Mouse (Mus musculus): ENCODE measurements around the gene Pbx1. TPM values are rescaled to one million over a fixed set of nuclear protein-coding genes. Genes with fewer than 3 reads are reported as not detected.

The Pbx1 gene
- polyA plus RNA-seq, 1 experiment, result 12.2 TPM

- Histone ChIP-seq H3K4me3 (replicated peaks; ENCODE audit: control insufficient read depth, low read depth, low read length) (no peak overlapping the region), H3K27ac (ENCODE audit: control insufficient read depth, insufficient read depth, low read depth, low read length, poor library complexity) (no peak overlapping the region), H3K4me1 (ENCODE audit: control insufficient read depth, insufficient read depth, low read length) (peaks cover 2% of the 10 kb centered on the region; the same call in 1 of the 2 replicates)
- 70% methylated on average over 8 of the region's 8 CpGs for WGBS
- TF ChIP-seq CTCF (IDR thresholded peaks at IDR 0.05; ENCODE audit: control insufficient read depth, insufficient read depth, low read length), result no peak
- TF ChIP-seq POLR2A (IDR thresholded peaks at IDR 0.05; ENCODE audit: borderline replicate concordance, control insufficient read depth, low read depth, low read length), result no peak
Observed at GRCm38 (mm10) chr1:168309101-168309521, 123.0 kb downstream of the Pbx1 start.

DNA sequence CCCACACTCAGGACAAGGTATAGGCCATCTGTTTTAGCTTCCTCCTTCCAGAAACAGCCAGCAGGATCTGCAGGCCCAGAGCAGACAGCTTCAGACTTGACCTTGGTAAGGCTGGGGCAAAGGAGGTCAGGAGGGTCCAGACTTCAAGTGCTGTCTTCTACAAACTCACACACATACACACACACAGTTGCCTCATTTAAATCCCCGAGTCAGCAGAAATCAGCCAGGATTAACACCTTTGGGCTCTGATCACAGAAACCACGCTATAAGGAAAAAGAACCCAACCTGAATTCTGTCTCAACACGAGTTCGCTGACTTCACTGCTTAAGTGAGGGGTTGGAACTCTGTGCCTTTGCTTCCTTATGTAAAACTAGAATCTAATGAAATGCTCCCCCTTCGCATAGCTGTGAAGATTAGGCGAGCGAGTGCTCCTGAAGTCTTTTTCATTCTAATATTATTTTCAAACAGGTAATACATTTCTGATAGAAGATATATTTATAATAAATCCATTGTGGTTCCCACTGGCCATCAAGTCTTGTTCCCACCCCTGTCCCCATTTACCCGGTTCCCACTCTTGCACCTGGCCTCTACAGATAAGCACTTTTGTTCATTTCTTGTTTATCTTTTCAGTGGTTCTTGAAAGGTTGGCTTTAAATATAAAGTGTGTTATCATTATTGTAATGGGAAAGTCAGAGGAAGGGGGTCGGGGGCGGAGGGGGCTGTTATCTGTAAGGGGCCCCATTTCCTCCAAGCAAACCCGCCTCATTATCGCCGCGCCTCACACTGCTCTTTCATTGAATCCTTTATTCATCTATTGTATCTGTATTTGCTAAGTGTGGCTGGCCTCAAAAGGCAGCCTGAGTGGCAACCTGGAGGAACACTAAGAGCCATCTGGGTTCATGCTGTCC lies 124.5 kb downstream of the Pbx1 start:
- Histone ChIP-seq H3K4me3 (replicated peaks; ENCODE audit: control insufficient read depth, low read depth, low read length) (no peak overlapping the region), H3K27ac (ENCODE audit: control insufficient read depth, insufficient read depth, low read depth, low read length, poor library complexity) (no peak overlapping the region), H3K4me1 (ENCODE audit: control insufficient read depth, insufficient read depth, low read length) (no peaks in the 10 kb centered on the region; the same call in 1 of the 2 replicates)
- WGBS, result 52% methylated on average over 14 of the region's 14 CpGs
- TF ChIP-seq CTCF (IDR thresholded peaks at IDR 0.05; ENCODE audit: control insufficient read depth, insufficient read depth, low read length) (no peak), POLR2A (IDR thresholded peaks at IDR 0.05; ENCODE audit: borderline replicate concordance, control insufficient read depth, low read depth, low read length) (no peak)

- no peak overlapping the region for H3K4me3 ChIP-seq (replicated peaks; ENCODE audit: control insufficient read depth, low read depth, low read length)
- H3K4me1 ChIP-seq (ENCODE audit: control insufficient read depth, insufficient read depth, low read length), result no peaks in the 10 kb centered on the region
- 89% methylated on average over 6 of the region's 6 CpGs for WGBS
- TF ChIP-seq CTCF (IDR thresholded peaks at IDR 0.05; ENCODE audit: control insufficient read depth, insufficient read depth, low read length) (no peak), POLR2A (IDR thresholded peaks at IDR 0.05; ENCODE audit: borderline replicate concordance, control insufficient read depth, low read depth, low read length) (no peak)
- no peak overlapping the region for H3K27ac ChIP-seq (ENCODE audit: control insufficient read depth, insufficient read depth, low read depth, low read length, poor library complexity)
Observed at GRCm38 (mm10) chr1:168300505-168300904, 131.6 kb downstream of the Pbx1 start.

GRCm38 (mm10) chr1:168299928-168300365 lies 132.1 kb downstream of the Pbx1 start:
- Histone ChIP-seq H3K27ac (ENCODE audit: control insufficient read depth, insufficient read depth, low read depth, low read length, poor library complexity) (no peak overlapping the region), H3K4me3 (replicated peaks; ENCODE audit: control insufficient read depth, low read depth, low read length) (no peak overlapping the region)

GRCm38 (mm10) chr1:168299181-168299580 lies 132.9 kb downstream of the Pbx1 start:
- H3K4me1 ChIP-seq (ENCODE audit: control insufficient read depth, insufficient read depth, low read length), result no peaks in the 10 kb centered on the region
- 86% methylated on average over 8 of the region's 8 CpGs for WGBS
- H3K27ac ChIP-seq (ENCODE audit: control insufficient read depth, insufficient read depth, low read depth, low read length, poor library complexity), result no peak overlapping the region
- TF ChIP-seq POLR2A (IDR thresholded peaks at IDR 0.05; ENCODE audit: borderline replicate concordance, control insufficient read depth, low read depth, low read length), result no peak
- no peak for TF ChIP-seq CTCF (IDR thresholded peaks at IDR 0.05; ENCODE audit: control insufficient read depth, insufficient read depth, low read length)
- H3K4me3 ChIP-seq (replicated peaks; ENCODE audit: control insufficient read depth, low read depth, low read length), result no peak overlapping the region

More at GRCm38 (mm10) chr1:168299928-168300365, 132.1 kb downstream of the Pbx1 start:
- H3K4me1 ChIP-seq (ENCODE audit: control insufficient read depth, insufficient read depth, low read length), result no peaks in the 10 kb centered on the region
- WGBS, result 74% methylated on average over 12 of the region's 12 CpGs
- no peak for TF ChIP-seq POLR2A (IDR thresholded peaks at IDR 0.05; ENCODE audit: borderline replicate concordance, control insufficient read depth, low read depth, low read length)
- TF ChIP-seq CTCF (IDR thresholded peaks at IDR 0.05; ENCODE audit: control insufficient read depth, insufficient read depth, low read length), result no peak

DNA sequence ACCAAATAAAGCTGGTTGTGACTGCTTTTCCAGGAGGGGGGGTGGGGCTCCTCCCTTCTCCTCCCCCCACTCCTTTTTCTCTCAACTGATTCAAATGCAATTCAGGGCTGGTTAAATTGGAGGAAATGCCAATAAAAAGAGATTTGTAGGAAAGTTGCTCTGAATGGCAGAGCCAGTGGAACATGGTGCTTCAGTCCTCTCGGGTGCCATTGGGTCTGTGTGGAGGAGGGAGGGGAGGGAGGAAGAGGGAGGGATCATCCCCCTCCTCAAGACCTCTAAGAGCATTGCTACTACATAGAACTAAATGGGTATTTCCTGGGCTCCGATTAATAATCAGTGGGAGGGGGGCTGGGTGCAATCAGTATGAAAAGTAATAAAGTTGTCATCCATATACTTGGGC lies 135.8 kb downstream of the Pbx1 start:
- TF ChIP-seq POLR2A (IDR thresholded peaks at IDR 0.05; ENCODE audit: borderline replicate concordance, control insufficient read depth, low read depth, low read length) (no peak), CTCF (IDR thresholded peaks at IDR 0.05; ENCODE audit: control insufficient read depth, insufficient read depth, low read length) (no peak)
- Histone ChIP-seq H3K4me3 (replicated peaks; ENCODE audit: control insufficient read depth, low read depth, low read length) (no peak overlapping the region), H3K4me1 (ENCODE audit: control insufficient read depth, insufficient read depth, low read length) (peaks cover 2% of the 10 kb centered on the region; the same call in 1 of the 2 replicates), H3K27ac (ENCODE audit: control insufficient read depth, insufficient read depth, low read depth, low read length, poor library complexity) (no peak overlapping the region)
- 83% methylated on average over 2 of the region's 2 CpGs for WGBS

DNA sequence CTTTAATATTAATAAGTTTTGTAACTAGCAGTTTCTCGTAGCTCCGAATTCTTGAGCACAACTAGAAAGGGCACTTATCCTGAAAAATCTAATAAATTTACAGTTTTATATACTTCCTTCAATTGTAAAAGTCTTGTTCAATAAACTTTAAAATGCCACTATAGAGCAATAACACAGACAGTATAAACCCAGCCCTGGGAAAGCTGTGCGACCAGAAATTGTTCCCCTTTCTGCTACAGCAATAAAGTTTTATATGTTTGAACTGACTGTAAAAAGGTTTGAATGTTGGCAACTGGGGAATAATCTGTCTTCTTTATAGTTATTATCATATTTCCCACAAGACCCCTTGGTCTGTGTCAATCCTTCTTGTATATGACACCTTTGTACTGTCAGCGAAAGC lies 136.3 kb downstream of the Pbx1 start:
- Histone ChIP-seq H3K4me3 (replicated peaks; ENCODE audit: control insufficient read depth, low read depth, low read length) (no peak overlapping the region), H3K27ac (ENCODE audit: control insufficient read depth, insufficient read depth, low read depth, low read length, poor library complexity) (no peak overlapping the region), H3K4me1 (ENCODE audit: control insufficient read depth, insufficient read depth, low read length) (peaks cover 2% of the 10 kb centered on the region; the same call in 1 of the 2 replicates)
- TF ChIP-seq POLR2A (IDR thresholded peaks at IDR 0.05; ENCODE audit: borderline replicate concordance, control insufficient read depth, low read depth, low read length) (no peak), CTCF (IDR thresholded peaks at IDR 0.05; ENCODE audit: control insufficient read depth, insufficient read depth, low read length) (no peak)
- WGBS, result 86% methylated on average over 4 of the region's 4 CpGs

GRCm38 (mm10) chr1:168293673-168294072 lies 138.4 kb downstream of the Pbx1 start:
- WGBS, result 81% methylated on average over 1 of the region's 1 CpGs
- Histone ChIP-seq H3K4me1 (ENCODE audit: control insufficient read depth, insufficient read depth, low read length) (peaks cover 6% of the 10 kb centered on the region), H3K4me3 (replicated peaks; ENCODE audit: control insufficient read depth, low read depth, low read length) (no peak overlapping the region), H3K27ac (ENCODE audit: control insufficient read depth, insufficient read depth, low read depth, low read length, poor library complexity) (no peak overlapping the region)
- TF ChIP-seq POLR2A (IDR thresholded peaks at IDR 0.05; ENCODE audit: borderline replicate concordance, control insufficient read depth, low read depth, low read length), result no peak
- TF ChIP-seq CTCF (IDR thresholded peaks at IDR 0.05; ENCODE audit: control insufficient read depth, insufficient read depth, low read length), result no peak
